Mouse (Mus musculus) heart, postnatal 0 days (tissue): ENCODE data around the gene Ypel2.

Source experiments
- CTCF ChIP-seq: IDR thresholded peaks from 2 replicates; pipeline ENCODE4 v1.5.1; 2016; ENCODE audit warnings: antibody characterized with exemption, control low read depth, low read depth
- EP300 ChIP-seq: IDR thresholded peaks from 2 replicates; pipeline ENCODE4 v1.6.1; 2016; ENCODE audit warnings: antibody characterized with exemption, low read depth

- TF ChIP-seq CTCF (peak; percentile 75), EP300 (no peak)
Measured at GRCm38 (mm10) chr11:87010476-87010875, 17.0 kb upstream of the Ypel2 start.
